Mouse (Mus musculus) heart, postnatal 10 days (tissue): ENCODE results near the gene Chst1. TPM values are rescaled to one million over a fixed set of nuclear protein-coding genes. Genes with fewer than 3 reads are reported as not detected.

Experiments
- DNase-seq, 2 experiments: peaks; one replicate each; pipeline ENCODE4 v3.0.0; 2021
- intact Hi-C: fragments of 180-260 bp; cut with DNase I; formaldehyde crosslinking; loops from one replicate; pipeline ENCODE4 v1.15.1; 2025
- total RNA-seq, 2 experiments: library from RNA; stranded (reverse); gene quantifications; 2 replicates each; pipeline ENCODE4 v1.2.3; 2021

The Chst1 gene
- total RNA-seq, 2 experiments from 2014 or later: 6.1 to 6.5 TPM

GRCm38 (mm10) chr2:92608013-92608619 is 8.6 kb downstream of the Chst1 start:
- intact Hi-C loops: loop anchor here (2.0 kb wide), 2 partner anchors 87 to 135 kb away; no protein-coding TSS in a partner anchor
- no peak for DNase-seq

GRCm38 (mm10) chr2:92608810-92609581 is 9.5 kb downstream of the Chst1 start:
- DNase-seq: peak; percentile 64 to 79
- intact Hi-C loops: loop anchor here (1.0 to 2.0 kb wide), 3 partner anchors 86 to 201 kb away; no protein-coding TSS in a partner anchor

- DNase-seq: no peak
- intact Hi-C loops: loop anchor here (1.0 to 2.0 kb wide), 3 partner anchors 85 to 200 kb away; no protein-coding TSS in a partner anchor
These were observed 10.3 kb downstream of the Chst1 start for GRCm38 (mm10) chr2:92609704-92610379.

- no peak for DNase-seq
- intact Hi-C loops: no loop called here
These were observed 14.1 kb downstream of the Chst1 start for GRCm38 (mm10) chr2:92613645-92614044.

GRCm38 (mm10) chr2:92614106-92614505 is 14.6 kb downstream of the Chst1 start:
- intact Hi-C loops: no loop called here
- DNase-seq: no peak

GRCm38 (mm10) chr2:92617077-92617756 is 17.7 kb downstream of the Chst1 start:
- intact Hi-C loops: no loop called here
- DNase-seq: no peak

GRCm38 (mm10) chr2:92618016-92618415 is 18.5 kb downstream of the Chst1 start:
- intact Hi-C loops: loop anchor here (2.0 kb wide), 1 partner anchor 27 kb away; no protein-coding TSS in a partner anchor
- peak in 1 of 2 experiments; percentile 11 for DNase-seq

GRCm38 (mm10) chr2:92627633-92628032 is 28.1 kb downstream of the Chst1 start:
- intact Hi-C loops: no loop called here
- no peak for DNase-seq

- no peak for DNase-seq
- intact Hi-C loops: no loop called here
These were observed 31.3 kb downstream of the Chst1 start for GRCm38 (mm10) chr2:92630799-92631198.

- DNase-seq: no peak
- intact Hi-C loops: no loop called here
These were observed 32.5 kb downstream of the Chst1 start for GRCm38 (mm10) chr2:92632027-92632426.

GRCm38 (mm10) chr2:92640555-92640954 is 41.0 kb downstream of the Chst1 start:
- no peak for DNase-seq
- intact Hi-C loops: no loop called here

- DNase-seq: peak; percentile 70 to 71
- intact Hi-C loops: loop anchor here (2.0 kb wide), 1 partner anchor 27 kb away; no protein-coding TSS in a partner anchor
These were observed 46.0 kb downstream of the Chst1 start for GRCm38 (mm10) chr2:92645282-92646037.

- DNase-seq: no peak
- intact Hi-C loops: no loop called here
These were observed 49.8 kb downstream of the Chst1 start for GRCm38 (mm10) chr2:92649154-92649801.

GRCm38 (mm10) chr2:92650428-92650827 is 50.9 kb downstream of the Chst1 start:
- no peak for DNase-seq
- intact Hi-C loops: no loop called here

GRCm38 (mm10) chr2:92651294-92651816 is 51.8 kb downstream of the Chst1 start:
- DNase-seq: no peak
- intact Hi-C loops: no loop called here

- intact Hi-C loops: no loop called here
- no peak for DNase-seq
These were observed 57.7 kb downstream of the Chst1 start for GRCm38 (mm10) chr2:92657189-92657588.

- intact Hi-C loops: no loop called here
- DNase-seq: no peak
These were observed 59.0 kb downstream of the Chst1 start for GRCm38 (mm10) chr2:92658293-92659150.

- intact Hi-C loops: no loop called here
- DNase-seq: peak; percentile 35 to 59
These were observed 60.1 kb downstream of the Chst1 start for GRCm38 (mm10) chr2:92659491-92660035.
